Mouse (Mus musculus) liver, embryonic 16.5 days (tissue): ENCODE results near the gene Ppfia3. TPM values are rescaled to one million over a fixed set of nuclear protein-coding genes. Genes with fewer than 3 reads are reported as not detected.
A peak's percentile ranks its signal among the peaks of the same experiment; 100 is the strongest.

Experiments
- ATAC-seq: fragments of 200-750 bp; cut with Nextera tagmentation; 2 replicates; pipeline ENCODE4 v1.8.0; 2017; ENCODE audit warnings: low read depth, mild to moderate bottlenecking, moderate number of reproducible peaks, moderate library complexity
- H3K27ac ChIP-seq: fragments of 300-500 bp; sonication (generic); 2 replicates; pipeline ENCODE4 v1.5.1; 2014; ENCODE audit warnings: mild to moderate bottlenecking, low read length
- H3K27me3 ChIP-seq: fragments of 300-500 bp; sonication (generic); 2 replicates; pipeline ENCODE4 v1.6.1; 2014; ENCODE audit warnings: low read depth, low read length, mixed read lengths; ENCODE audit not compliant: control insufficient read depth, insufficient read depth
- H3K36me3 ChIP-seq: fragments of 300-500 bp; sonication (generic); 2 replicates; pipeline ENCODE4 v1.6.1; 2014; ENCODE audit warnings: mild to moderate bottlenecking; ENCODE audit not compliant: control insufficient read depth, insufficient read depth
- H3K4me1 ChIP-seq: fragments of 300-500 bp; sonication (generic); 2 replicates; pipeline ENCODE4 v1.6.1; 2014; ENCODE audit warnings: low read depth, low read length, mixed read lengths; ENCODE audit not compliant: control insufficient read depth
- H3K4me2 ChIP-seq: fragments of 300-500 bp; sonication (generic); 2 replicates; pipeline ENCODE4 v1.6.1; 2014; ENCODE audit warnings: low read depth, low read length, mixed read lengths
- H3K4me3 ChIP-seq: fragments of 300-500 bp; sonication (generic); 2 replicates; pipeline ENCODE4 v1.5.1; 2014; ENCODE audit warnings: low read depth, mild to moderate bottlenecking, low read length
- H3K9ac ChIP-seq: fragments of 300-500 bp; sonication (generic); 2 replicates; pipeline ENCODE4 v1.6.1; 2014; ENCODE audit warnings: low read depth, low read length
- H3K9me3 ChIP-seq: fragments of 300-500 bp; sonication (generic); replicated peaks from 2 replicates; pipeline ENCODE4 v1.6.1; 2016; ENCODE audit warnings: low read length; ENCODE audit not compliant: control insufficient read depth
- WGBS: fragments of 180-500 bp; shearing (Covaris S2); extraction: QIAGEN DNeasy Blood & Tissue Kit; methylation state at CpG from one replicate; pipeline ENCODE4 v1.1.7; 2014; ENCODE audit not compliant: insufficient replicate concordance; 5-methylcytosine and 5-hydroxymethylcytosine counted together
- polyA plus RNA-seq: library from polyadenylated mRNA; unstranded; fragments of >200 nt; fragmentation: Nextera tagmentation; extraction: Ambion mirVana; gene quantifications from 2 replicates; pipeline ENCODE4 v1.2.1, GENCODE M21; 2015

Ppfia3 gene
- polyA plus RNA-seq, 1 experiment from 2014 or later, result 0.19 TPM

- Histone ChIP-seq H3K36me3 (peaks cover 22% of the 10 kb centered on the region), H3K4me3 (peak within 1 kb of the TSS; percentile 86), H3K9ac (peak within 1 kb of the TSS; percentile 94), H3K4me1 (peaks cover 18% of the 10 kb centered on the region), H3K9me3 (no peaks in the 10 kb centered on the region), H3K27ac (peak within 1 kb of the TSS; percentile 94), H3K4me2 (peak within 1 kb of the TSS; percentile 86), H3K27me3 (no peaks in the 10 kb centered on the region)
- WGBS, result under 1% methylated on average over 60 of the region's 60 CpGs
- ATAC-seq, result peak; percentile 96
Observed at GRCm38 (mm10) chr7:45395578-45396336, 28.9 kb upstream of the Ppfia3 start, which contains the start of gene Snrnp70. Gene Snrnp70 (minus strand): TSS chr7:45395742.

GRCm38 (mm10) chr7:45395129-45395541 lies 28.3 kb upstream of the Ppfia3 start:
- WGBS, result under 1% methylated on average over 19 of the region's 20 CpGs

GRCm38 (mm10) chr7:45386077-45386476 lies 19.3 kb upstream of the Ppfia3 start:
- Histone ChIP-seq H3K4me3 (no peak overlapping the region), H3K36me3 (peaks cover 82% of the 10 kb centered on the region), H3K9ac (no peak overlapping the region), H3K9me3 (no peaks in the 10 kb centered on the region), H3K4me1 (no peaks in the 10 kb centered on the region), H3K27ac (no peak overlapping the region), H3K27me3 (no peaks in the 10 kb centered on the region), H3K4me2 (no peak overlapping the region)
- ATAC-seq, result no peak
- 91% methylated on average over 3 of the region's 3 CpGs for WGBS

More at GRCm38 (mm10) chr7:45395129-45395541, 28.3 kb upstream of the Ppfia3 start:
- peaks cover 18% of the 10 kb centered on the region for H3K4me1 ChIP-seq
- H3K4me3 ChIP-seq, result peak overlapping the region; percentile 86
- peaks cover 28% of the 10 kb centered on the region for H3K36me3 ChIP-seq
- peak overlapping the region; percentile 94 for H3K9ac ChIP-seq
- H3K9me3 ChIP-seq, result no peaks in the 10 kb centered on the region
- peak overlapping the region; percentile 94 for H3K27ac ChIP-seq
- peak overlapping the region; percentile 84 for H3K4me2 ChIP-seq
- no peaks in the 10 kb centered on the region for H3K27me3 ChIP-seq
- ATAC-seq, result peak; percentile 69

- no peaks in the 10 kb centered on the region for H3K4me1 ChIP-seq
- H3K9me3 ChIP-seq, result no peaks in the 10 kb centered on the region
- H3K27ac ChIP-seq, result no peak overlapping the region
- no peak overlapping the region for H3K4me2 ChIP-seq
- H3K36me3 ChIP-seq, result peaks cover 54% of the 10 kb centered on the region
- H3K27me3 ChIP-seq, result no peaks in the 10 kb centered on the region
- no peak overlapping the region for H3K9ac ChIP-seq
- WGBS, result 91% methylated on average over 1 of the region's 1 CpGs
- no peak for ATAC-seq
- H3K4me3 ChIP-seq, result no peak overlapping the region
Observed at GRCm38 (mm10) chr7:45376057-45376456, 9.2 kb upstream of the Ppfia3 start.

GRCm38 (mm10) chr7:45374620-45375019 lies 7.8 kb upstream of the Ppfia3 start:
- no peak for ATAC-seq
- peaks cover 40% of the 10 kb centered on the region for H3K36me3 ChIP-seq
- H3K4me1 ChIP-seq, result peaks cover 12% of the 10 kb centered on the region
- no peak overlapping the region for H3K4me3 ChIP-seq
- H3K27ac ChIP-seq, result no peak overlapping the region
- 81% methylated on average over 8 of the region's 8 CpGs for WGBS
- H3K9ac ChIP-seq, result no peak overlapping the region
- H3K4me2 ChIP-seq, result no peak overlapping the region
- H3K9me3 ChIP-seq, result no peaks in the 10 kb centered on the region
- peaks cover 7% of the 10 kb centered on the region for H3K27me3 ChIP-seq

- Histone ChIP-seq H3K36me3 (peaks cover 25% of the 10 kb centered on the region), H3K4me2 (no peak overlapping the region), H3K27ac (no peak overlapping the region), H3K9ac (no peak overlapping the region), H3K27me3 (peaks cover 22% of the 10 kb centered on the region), H3K4me3 (no peak overlapping the region), H3K9me3 (no peaks in the 10 kb centered on the region), H3K4me1 (peaks cover 19% of the 10 kb centered on the region)
- ATAC-seq, result no peak
- WGBS, result 74% methylated on average over 5 of the region's 5 CpGs
Observed at GRCm38 (mm10) chr7:45372371-45372770, 5.6 kb upstream of the Ppfia3 start.

- ATAC-seq, result peak; percentile 76
- Histone ChIP-seq H3K4me3 (peak within 1 kb of the TSS; percentile 54), H3K4me2 (peak within 1 kb of the TSS; percentile 74), H3K27ac (no peak within 1 kb of the TSS), H3K9ac (peak within 1 kb of the TSS; percentile 0; the same call in 1 of the 2 replicates), H3K36me3 (peaks cover 10% of the 10 kb centered on the region), H3K27me3 (peaks cover 34% of the 10 kb centered on the region), H3K4me1 (peaks cover 28% of the 10 kb centered on the region), H3K9me3 (no peaks in the 10 kb centered on the region)
- WGBS, result 7% methylated on average over 28 of the region's 28 CpGs
Observed at GRCm38 (mm10) chr7:45370475-45371311, 3.9 kb upstream of the Ppfia3 start, which contains the start of gene Lin7b. Gene Lin7b (minus strand): TSS chr7:45370583.

GRCm38 (mm10) chr7:45369836-45370474 lies 3.1 kb upstream of the Ppfia3 start:
- peaks cover 28% of the 10 kb centered on the region for H3K4me1 ChIP-seq
- 8% methylated on average over 52 of the region's 52 CpGs for WGBS
- peak overlapping the region; percentile 54 for H3K4me3 ChIP-seq
- peaks cover 4% of the 10 kb centered on the region; the same call in 1 of the 2 replicates for H3K36me3 ChIP-seq
- no peaks in the 10 kb centered on the region for H3K9me3 ChIP-seq
- H3K27me3 ChIP-seq, result peaks cover 42% of the 10 kb centered on the region
- peak overlapping the region; percentile 0; the same call in 1 of the 2 replicates for H3K9ac ChIP-seq
- peak overlapping the region; percentile 74 for H3K4me2 ChIP-seq
- no peak for ATAC-seq
- H3K27ac ChIP-seq, result no peak overlapping the region
